Comparison of ENCODE assay signal across 17 mouse cellular contexts in the genomic region with DNA sequence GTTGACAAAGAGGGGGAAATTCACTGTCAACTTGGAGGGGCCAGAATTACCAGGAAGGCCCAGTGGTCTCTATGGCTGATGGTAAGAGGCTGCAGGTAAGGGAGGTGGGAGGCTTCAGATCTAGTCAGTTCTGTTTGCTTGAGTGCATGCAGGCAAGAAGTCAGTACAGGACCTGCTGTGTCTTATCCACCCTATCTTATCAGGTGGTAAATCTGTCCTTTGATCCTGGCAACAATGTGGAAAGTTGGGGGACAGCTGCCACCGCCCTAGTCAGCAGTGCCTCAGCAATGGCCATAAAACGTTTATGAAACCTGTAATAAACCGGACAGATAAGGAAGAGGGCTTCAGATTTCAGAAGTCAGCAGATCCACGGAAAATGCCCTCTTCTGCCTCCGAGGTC.
"Had no signal": no experiment of that assay in that cellular context is flagged by ENCODE, and none has a peak within 500 bp of the region (broad histone marks: within the 10 kb centered on the region; RNA-seq: fewer than 3 reads in every experiment).

No protein-coding gene starts in this region.

- H3K36me3 ChIP-seq: hindbrain, embryonic 15.5 days; liver, embryonic 13.5 days; midbrain, embryonic 10.5 days; midbrain, embryonic 15.5 days; stomach, embryonic 15.5 days had no signal

- ATAC-seq: lung, postnatal 0 days; midbrain, embryonic 15.5 days had no signal

- H3K27me3 ChIP-seq: hindbrain, embryonic 15.5 days; stomach, embryonic 15.5 days had no signal

- H3K9me3 ChIP-seq: hindbrain, embryonic 15.5 days; liver, embryonic 13.5 days; megakaryocyte, embryonic 14.5 days; midbrain, embryonic 10.5 days; midbrain, embryonic 15.5 days; stomach, embryonic 15.5 days had no signal

- H3K4me2 ChIP-seq: hindbrain, embryonic 15.5 days; liver, embryonic 13.5 days; lung, embryonic 14.5 days; midbrain, embryonic 15.5 days; stomach, embryonic 15.5 days had no signal

- H3K9ac ChIP-seq: hindbrain, embryonic 15.5 days; lung, embryonic 14.5 days; midbrain, embryonic 15.5 days; stomach, embryonic 15.5 days had no signal

- DNase-seq: kidney, adult 11 months; kidney, adult 8-10 months; kidney, postnatal 14 days; kidney, postnatal 4 days; layer of hippocampus, adult 9-11 months; liver, embryonic 13.5 days; lung, embryonic 14.5 days; spleen, adult 18-20 months; thymus, postnatal 25 days had no signal

- H3K27ac ChIP-seq: hindbrain, embryonic 15.5 days; layer of hippocampus, adult 2 months; macrophage; midbrain, embryonic 10.5 days; midbrain, embryonic 15.5 days; stomach, embryonic 15.5 days had no signal

- H3K4me3 ChIP-seq: hindbrain, embryonic 15.5 days; layer of hippocampus, adult 2 months; liver, embryonic 13.5 days; megakaryocyte, embryonic 14.5 days; midbrain, embryonic 10.5 days; midbrain, embryonic 15.5 days; stomach, embryonic 15.5 days had no signal
